Mouse (Mus musculus) adrenal gland, postnatal 25 days (tissue): ENCODE results near the gene Selenok. TPM values are rescaled to one million over a fixed set of nuclear protein-coding genes. Genes with fewer than 3 reads are reported as not detected.

Source experiments
- microRNA-seq, 2 experiments: library from miRNA; unstranded; fragments of <30 nt; microRNA quantifications; one replicate each; pipeline ENCODE4 v1.2.0; 2021
- total RNA-seq: library from RNA; stranded (reverse); gene quantifications from 2 replicates; pipeline ENCODE4 v1.2.3, GENCODE M21; 2021

The Selenok gene
- total RNA-seq, 1 experiment from 2014 or later = 108 TPM

Small RNA genes within 50 kb of the gene (microRNA-seq; reads per million reads assigned to microRNA genes)
- gene Mir6947 = 0 reads per million in 2 experiments

Other genes with a start within 250 kb of the Selenok start
- gene Cacna2d3, start 246.4 kb upstream of the Selenok start, total RNA-seq = 3.7 and 6.0 TPM in 2 replicates
- gene Actr8, start 10.0 kb downstream of the Selenok start, total RNA-seq = 63.0 and 78.1 TPM in 2 replicates
- 1.8 and 3.7 TPM in 2 replicates for gene Il17rb, start 40.6 kb downstream of the Selenok start, total RNA-seq
- 10.7 and 12.9 TPM in 2 replicates for gene Chdh, start 40.7 kb downstream of the Selenok start, total RNA-seq